Mouse (Mus musculus) kidney, postnatal 0 days (tissue): ENCODE measurements around the gene Ube2q2. TPM values are rescaled to one million over a fixed set of nuclear protein-coding genes. Genes with fewer than 3 reads are reported as not detected.
A peak's percentile ranks its signal among the peaks of the same experiment; 100 is the strongest.

ENCODE experiments used
- ATAC-seq: fragments of 200-750 bp; cut with Nextera tagmentation; replicated peaks from 2 replicates; pipeline ENCODE4 v1.8.0; 2017; ENCODE audit warnings: low read depth, moderate number of reproducible peaks, moderate TSS enrichment, moderate library complexity; ENCODE audit not compliant: low FRiP score
- DNase-seq: peaks from one replicate; pipeline ENCODE4 v3.0.0-alpha.2; 2016; ENCODE audit warnings: low spot score
- H3K27ac ChIP-seq: fragments of 300-500 bp; sonication (generic); 2 replicates; pipeline ENCODE4 v1.5.1; 2014; ENCODE audit warnings: mild to moderate bottlenecking
- H3K27me3 ChIP-seq: fragments of 300-500 bp; sonication (generic); 2 replicates; pipeline ENCODE4 v1.6.1; 2014; ENCODE audit warnings: low read length, mixed read lengths; ENCODE audit not compliant: insufficient read depth
- H3K36me3 ChIP-seq: fragments of 300-500 bp; sonication (generic); 2 replicates; pipeline ENCODE4 v1.6.1; 2014; ENCODE audit warnings: low read length, mixed read lengths; ENCODE audit not compliant: insufficient read depth
- H3K4me1 ChIP-seq: fragments of 300-500 bp; sonication (generic); replicated peaks from 2 replicates; pipeline ENCODE4 v1.6.1; 2014; ENCODE audit warnings: antibody characterized with exemption, low read length, mixed read lengths; ENCODE audit not compliant: insufficient read depth
- H3K4me2 ChIP-seq: fragments of 300-500 bp; sonication (generic); 2 replicates; pipeline ENCODE4 v1.6.1; 2014; ENCODE audit warnings: mild to moderate bottlenecking, low read length, moderate library complexity, mixed read lengths
- H3K4me3 ChIP-seq: fragments of 300-500 bp; sonication (generic); replicated peaks from 2 replicates; pipeline ENCODE4 v1.5.1; 2014; ENCODE audit warnings: low read depth, low read length
- H3K9ac ChIP-seq: fragments of 300-500 bp; sonication (generic); 2 replicates; pipeline ENCODE4 v1.6.1; 2014; ENCODE audit warnings: low read depth, low read length
- H3K9me3 ChIP-seq: fragments of 300-500 bp; sonication (generic); replicated peaks from 2 replicates; pipeline ENCODE4 v1.6.1; 2016; ENCODE audit warnings: low read length, inconsistent platforms, mixed read lengths
- CTCF ChIP-seq: IDR thresholded peaks from 2 replicates; pipeline ENCODE4 v1.5.1; 2016; ENCODE audit warnings: antibody characterized with exemption, low read depth, mild to moderate bottlenecking, moderate library complexity
- WGBS: fragments of 180-500 bp; shearing (Covaris S2); extraction: QIAGEN DNeasy Blood & Tissue Kit; methylation state at CpG from one replicate; pipeline ENCODE4 v1.1.7; 2014; 5-methylcytosine and 5-hydroxymethylcytosine counted together
- polyA plus RNA-seq: library from polyadenylated mRNA; unstranded; fragments of >200 nt; fragmentation: Nextera tagmentation; extraction: Ambion mirVana; gene quantifications from 2 replicates; pipeline ENCODE4 v1.2.1, GENCODE M21; 2015

The Ube2q2 gene
- polyA plus RNA-seq, 1 experiment from 2014 or later = 29.7 TPM

- Histone ChIP-seq H3K27ac (no peak overlapping the region), H3K4me3 (no peak overlapping the region), H3K4me1 (no peaks in the 10 kb centered on the region), H3K4me2 (no peak overlapping the region), H3K27me3 (no peaks in the 10 kb centered on the region), H3K9ac (no peak overlapping the region), H3K36me3 (peaks cover 58% of the 10 kb centered on the region), H3K9me3 (no peaks in the 10 kb centered on the region)
- WGBS = 80% methylated on average over 2 of the region's 2 CpGs
- TF ChIP-seq CTCF = no peak
- DNase-seq (no peak), ATAC-seq (no peak)
Observed at GRCm38 (mm10) chr9:55216078-55216477, 67.4 kb downstream of the Ube2q2 start.

DNA sequence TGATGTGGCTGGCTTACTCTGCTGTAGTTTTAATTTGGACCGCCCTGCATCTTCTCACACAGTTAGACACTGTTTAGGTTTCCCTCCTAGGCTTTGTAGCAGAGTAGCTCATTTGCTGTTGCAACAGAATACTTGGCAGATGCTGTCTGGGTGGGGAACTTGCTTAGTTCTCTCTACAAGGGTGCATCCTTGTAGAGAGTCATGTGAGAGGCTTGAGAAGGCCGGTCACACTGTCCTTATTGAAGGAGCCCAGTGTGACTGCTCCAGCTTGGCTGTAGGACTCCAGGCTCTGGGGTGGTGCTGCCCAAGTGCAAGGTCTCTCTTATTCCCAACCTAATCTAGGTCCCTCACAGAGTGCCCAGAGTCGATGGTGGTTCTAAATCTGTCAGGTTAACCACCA is 68.7 kb downstream of the Ube2q2 start:
- Histone ChIP-seq H3K9me3 (no peaks in the 10 kb centered on the region), H3K27me3 (no peaks in the 10 kb centered on the region), H3K9ac (no peak overlapping the region), H3K27ac (no peak overlapping the region), H3K4me3 (no peak overlapping the region), H3K4me1 (no peaks in the 10 kb centered on the region), H3K4me2 (no peak overlapping the region), H3K36me3 (peaks cover 70% of the 10 kb centered on the region)
- DNase-seq (no peak), ATAC-seq (no peak)
- WGBS = 85% methylated on average over 3 of the region's 3 CpGs
- TF ChIP-seq CTCF = no peak

DNA sequence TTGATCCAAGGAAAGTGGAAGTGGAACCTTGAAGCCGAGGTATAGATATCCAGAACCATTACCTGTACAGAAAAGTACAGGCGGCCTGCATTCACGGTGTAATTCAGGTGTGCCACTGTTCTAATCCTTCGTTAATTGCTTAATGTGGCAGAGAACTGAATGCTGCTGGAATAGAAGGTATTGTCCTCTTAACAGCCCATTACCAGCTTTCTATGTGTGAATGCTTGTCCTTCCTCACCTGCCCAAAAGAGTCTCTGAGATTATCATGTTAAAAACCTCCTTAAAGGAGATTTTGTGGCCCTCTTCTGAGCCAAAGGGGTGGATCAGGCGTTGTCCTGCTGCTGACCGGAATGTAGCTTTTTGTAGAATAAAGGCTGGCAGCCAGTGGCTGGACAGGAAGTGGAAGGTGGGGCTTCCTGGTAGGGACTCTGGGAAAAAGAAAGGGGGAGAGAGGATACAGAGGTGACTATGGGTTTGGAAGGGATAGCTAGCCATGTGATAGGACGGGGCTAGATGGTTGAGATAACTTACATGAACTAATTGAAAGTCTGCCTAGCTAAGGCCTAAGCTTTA is 76.6 kb downstream of the Ube2q2 start:
- no peaks in the 10 kb centered on the region for H3K9me3 ChIP-seq
- no peak for ATAC-seq
- no peak for TF ChIP-seq CTCF
- H3K9ac ChIP-seq = no peak overlapping the region
- peaks cover 43% of the 10 kb centered on the region for H3K36me3 ChIP-seq
- H3K4me3 ChIP-seq = no peak overlapping the region
- no peak for DNase-seq
- no peak overlapping the region for H3K4me2 ChIP-seq
- H3K27ac ChIP-seq = no peak overlapping the region
- 89% methylated on average over 7 of the region's 7 CpGs for WGBS
- no peaks in the 10 kb centered on the region for H3K4me1 ChIP-seq
- H3K27me3 ChIP-seq = no peaks in the 10 kb centered on the region

DNA sequence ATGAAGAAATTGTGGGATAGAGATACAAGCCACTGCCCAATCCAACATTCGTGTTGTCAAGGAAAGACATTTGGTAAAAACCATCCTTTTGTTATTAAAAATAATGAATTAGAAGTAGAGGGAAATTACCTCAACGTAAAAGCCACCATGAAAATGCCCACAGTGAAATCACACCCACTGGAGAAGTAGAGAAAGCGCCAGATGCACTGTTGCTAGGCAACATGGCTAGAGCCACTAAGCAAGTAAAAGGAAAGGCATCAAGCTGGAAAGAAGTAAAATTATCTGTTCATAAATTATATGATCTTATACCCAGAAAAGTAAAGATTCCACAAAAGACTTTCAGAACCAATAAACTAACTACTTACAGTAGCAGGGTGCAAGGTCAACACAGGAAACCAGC is 77.6 kb downstream of the Ube2q2 start:
- no peak for ATAC-seq
- no peak for DNase-seq
- Histone ChIP-seq H3K4me3 (no peak overlapping the region), H3K4me2 (no peak overlapping the region), H3K9me3 (no peaks in the 10 kb centered on the region), H3K27ac (no peak overlapping the region), H3K9ac (no peak overlapping the region), H3K27me3 (no peaks in the 10 kb centered on the region), H3K4me1 (no peaks in the 10 kb centered on the region), H3K36me3 (peaks cover 35% of the 10 kb centered on the region)
- TF ChIP-seq CTCF = no peak
- WGBS = 90% methylated on average over 3 of the region's 3 CpGs

- Histone ChIP-seq H3K4me3 (no peak overlapping the region), H3K36me3 (peaks cover 17% of the 10 kb centered on the region), H3K27me3 (no peaks in the 10 kb centered on the region), H3K4me2 (no peak overlapping the region), H3K4me1 (no peaks in the 10 kb centered on the region), H3K27ac (no peak overlapping the region), H3K9ac (no peak overlapping the region), H3K9me3 (no peaks in the 10 kb centered on the region)
- ATAC-seq = no peak
- DNase-seq = no peak
- TF ChIP-seq CTCF = no peak
- 78% methylated on average over 4 of the region's 4 CpGs for WGBS
Observed at GRCm38 (mm10) chr9:55228149-55228548, 79.5 kb downstream of the Ube2q2 start.

DNA sequence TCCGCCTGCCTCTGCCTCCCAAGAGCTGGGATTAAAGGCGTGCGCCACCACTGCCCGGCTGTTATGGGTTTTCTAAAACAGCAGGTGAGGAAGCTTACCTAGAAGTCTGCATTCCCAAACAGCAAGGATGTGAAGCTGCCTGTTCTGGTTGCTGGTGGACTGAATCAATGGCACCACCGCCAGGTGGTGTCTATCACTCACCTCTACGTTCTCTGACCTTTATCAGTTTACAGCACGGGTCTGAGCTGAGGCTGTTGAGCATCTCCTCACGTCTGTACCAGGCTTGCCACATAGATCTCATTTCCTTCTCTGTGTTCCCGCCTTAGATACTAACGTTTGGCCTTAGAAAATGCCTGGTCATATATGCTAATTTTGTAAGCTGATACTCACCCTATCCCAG is 80.4 kb downstream of the Ube2q2 start:
- Histone ChIP-seq H3K9ac (no peak overlapping the region), H3K4me2 (no peak overlapping the region), H3K27me3 (no peaks in the 10 kb centered on the region), H3K4me3 (no peak overlapping the region), H3K27ac (no peak overlapping the region), H3K4me1 (no peaks in the 10 kb centered on the region), H3K9me3 (no peaks in the 10 kb centered on the region), H3K36me3 (peaks cover 9% of the 10 kb centered on the region)
- DNase-seq = no peak
- WGBS = 65% methylated on average over 10 of the region's 10 CpGs
- no peak for ATAC-seq
- no peak for TF ChIP-seq CTCF

GRCm38 (mm10) chr9:55231544-55231943 is 82.9 kb downstream of the Ube2q2 start:
- no peaks in the 10 kb centered on the region for H3K9me3 ChIP-seq
- no peak overlapping the region for H3K9ac ChIP-seq
- TF ChIP-seq CTCF = peak; percentile 57
- ATAC-seq (no peak), DNase-seq (peak; percentile 35)
- H3K36me3 ChIP-seq = no peaks in the 10 kb centered on the region
- 55% methylated on average over 6 of the region's 6 CpGs for WGBS
- H3K27ac ChIP-seq = no peak overlapping the region
- no peaks in the 10 kb centered on the region for H3K27me3 ChIP-seq
- no peak overlapping the region for H3K4me2 ChIP-seq
- no peaks in the 10 kb centered on the region for H3K4me1 ChIP-seq
- no peak overlapping the region for H3K4me3 ChIP-seq
